Mouse (Mus musculus) testis, postnatal 10 days (tissue): ENCODE data around the gene Prss56.

ENCODE experiments used
- DNase-seq: peaks from one replicate; pipeline ENCODE4 v3.0.0; 2021; ENCODE audit warnings: low spot score

Gene Prss56

GRCm38 (mm10) chr1:87185526-87185925, 2.4 kb downstream of the Prss56 start:
- peak; percentile 60 for DNase-seq

- no peak for DNase-seq
These were observed 3.3 kb downstream of the Prss56 start for GRCm38 (mm10) chr1:87186261-87187036.

- peak; percentile 91 for DNase-seq
These were observed 3.9 kb downstream of the Prss56 start for GRCm38 (mm10) chr1:87187037-87187355.

GRCm38 (mm10) chr1:87190429-87190828, 7.3 kb downstream of the Prss56 start, which contains the start of gene Chrnd:
Gene Chrnd (plus strand): TSS chr1:87190607.
- no peak for DNase-seq

GRCm38 (mm10) chr1:87197296-87197695, 14.2 kb downstream of the Prss56 start:
- DNase-seq, result peak; percentile 74

- DNase-seq, result no peak
These were observed 15.3 kb downstream of the Prss56 start for GRCm38 (mm10) chr1:87198119-87199065.

- no peak for DNase-seq
These were observed 17.7 kb downstream of the Prss56 start for GRCm38 (mm10) chr1:87200811-87201210.

GRCm38 (mm10) chr1:87201848-87202247, 18.7 kb downstream of the Prss56 start:
- DNase-seq, result no peak

- DNase-seq, result no peak
These were observed 20.7 kb downstream of the Prss56 start for GRCm38 (mm10) chr1:87203779-87204178.

GRCm38 (mm10) chr1:87204465-87204864, 21.4 kb downstream of the Prss56 start, which contains the start of gene Chrng:
Gene Chrng (plus strand): TSS chr1:87204657.
- no peak for DNase-seq

GRCm38 (mm10) chr1:87205038-87205437, 21.9 kb downstream of the Prss56 start:
- no peak for DNase-seq

- no peak for DNase-seq
These were observed 22.4 kb downstream of the Prss56 start for GRCm38 (mm10) chr1:87205502-87205901.

GRCm38 (mm10) chr1:87206339-87206738, 23.2 kb downstream of the Prss56 start:
- DNase-seq, result no peak

- DNase-seq, result no peak
These were observed 28.3 kb downstream of the Prss56 start for GRCm38 (mm10) chr1:87211431-87211830.

- DNase-seq, result peak; percentile 95
These were observed 30.9 kb downstream of the Prss56 start, which contains the start of gene Eif4e2 for GRCm38 (mm10) chr1:87213735-87214704. Gene Eif4e2 (plus strand): TSS chr1:87213914.

GRCm38 (mm10) chr1:87214748-87215147, 31.6 kb downstream of the Prss56 start:
- DNase-seq, result no peak

- no peak for DNase-seq
These were observed 34.8 kb downstream of the Prss56 start for GRCm38 (mm10) chr1:87217938-87218337.

- no peak for DNase-seq
These were observed 42.6 kb downstream of the Prss56 start for GRCm38 (mm10) chr1:87225739-87226138.

- DNase-seq, result no peak
These were observed 43.5 kb downstream of the Prss56 start for GRCm38 (mm10) chr1:87226409-87227159.

- DNase-seq, result no peak
These were observed 44.0 kb downstream of the Prss56 start for GRCm38 (mm10) chr1:87227160-87227550.

- no peak for DNase-seq
These were observed 47.5 kb downstream of the Prss56 start for GRCm38 (mm10) chr1:87230606-87231005.
